Mouse (Mus musculus): ENCODE data around the gene Abcg4. TPM values are rescaled to one million over a fixed set of nuclear protein-coding genes. Genes with fewer than 3 reads are reported as not detected.
A peak's percentile ranks its signal among the peaks of the same experiment; 100 is the strongest.

The Abcg4 gene
- polyA plus RNA-seq, 1 experiment, result 1.2 TPM

DNA sequence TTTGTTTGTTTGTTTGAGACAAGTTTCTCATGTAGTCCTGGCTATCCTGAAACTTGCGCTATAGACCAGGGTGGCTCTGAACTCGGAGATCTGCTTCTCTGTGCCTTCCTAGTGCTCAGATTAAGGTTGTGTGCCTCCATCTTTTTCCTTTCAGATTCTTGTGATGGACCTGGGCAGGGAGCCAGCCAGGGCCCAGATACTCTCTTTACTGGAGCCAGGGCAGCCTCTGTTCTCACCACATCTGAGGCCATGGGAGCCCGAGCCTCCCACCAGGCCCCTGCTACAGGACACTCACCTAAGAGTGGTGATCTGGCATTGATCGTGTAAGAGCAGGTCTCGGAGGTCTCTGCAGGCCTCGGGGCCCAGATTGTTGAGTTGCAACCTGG lies 33.3 kb downstream of the Abcg4 start:
- H3K27ac ChIP-seq (ENCODE audit: control insufficient read depth, insufficient read depth, low read length), result no peak overlapping the region
- WGBS, result 93% methylated on average over 6 of the region's 6 CpGs
- H3K4me3 ChIP-seq (ENCODE audit: control insufficient read depth, insufficient read depth, low read length), result no peak overlapping the region
- no peak for DNase-seq
- no peaks in the 10 kb centered on the region for H3K27me3 ChIP-seq (ENCODE audit: control insufficient read depth, insufficient read depth, low read length)
- H3K36me3 ChIP-seq (ENCODE audit: control insufficient read depth, insufficient read depth, low read length), result no peaks in the 10 kb centered on the region
- peaks cover 31% of the 10 kb centered on the region for H3K4me1 ChIP-seq (replicated peaks; ENCODE audit: control insufficient read depth, insufficient read depth, low read length)
- no peak for TF ChIP-seq POLR2A (IDR thresholded peaks at IDR 0.05; ENCODE audit: control insufficient read depth, extremely low read depth, insufficient read depth, low read length, poor library complexity)
- TF ChIP-seq CTCF (IDR thresholded peaks at IDR 0.05; ENCODE audit: borderline replicate concordance, control insufficient read depth, extremely low read depth, insufficient read depth, low read length, poor library complexity), result no peak

GRCm38 (mm10) chr9:44254508-44255135 lies 33.8 kb downstream of the Abcg4 start:
- TF ChIP-seq POLR2A (IDR thresholded peaks at IDR 0.05; ENCODE audit: control insufficient read depth, extremely low read depth, insufficient read depth, low read length, poor library complexity) (no peak), CTCF (IDR thresholded peaks at IDR 0.05; ENCODE audit: borderline replicate concordance, control insufficient read depth, extremely low read depth, insufficient read depth, low read length, poor library complexity) (no peak)
- H3K36me3 ChIP-seq (ENCODE audit: control insufficient read depth, insufficient read depth, low read length), result no peaks in the 10 kb centered on the region
- no peaks in the 10 kb centered on the region for H3K27me3 ChIP-seq (ENCODE audit: control insufficient read depth, insufficient read depth, low read length)
- peaks cover 36% of the 10 kb centered on the region for H3K4me1 ChIP-seq (replicated peaks; ENCODE audit: control insufficient read depth, insufficient read depth, low read length)
- H3K27ac ChIP-seq (ENCODE audit: control insufficient read depth, insufficient read depth, low read length), result no peak overlapping the region
- DNase-seq, result no peak
- 88% methylated on average over 5 of the region's 5 CpGs for WGBS
- no peak overlapping the region for H3K4me3 ChIP-seq (ENCODE audit: control insufficient read depth, insufficient read depth, low read length)

DNA sequence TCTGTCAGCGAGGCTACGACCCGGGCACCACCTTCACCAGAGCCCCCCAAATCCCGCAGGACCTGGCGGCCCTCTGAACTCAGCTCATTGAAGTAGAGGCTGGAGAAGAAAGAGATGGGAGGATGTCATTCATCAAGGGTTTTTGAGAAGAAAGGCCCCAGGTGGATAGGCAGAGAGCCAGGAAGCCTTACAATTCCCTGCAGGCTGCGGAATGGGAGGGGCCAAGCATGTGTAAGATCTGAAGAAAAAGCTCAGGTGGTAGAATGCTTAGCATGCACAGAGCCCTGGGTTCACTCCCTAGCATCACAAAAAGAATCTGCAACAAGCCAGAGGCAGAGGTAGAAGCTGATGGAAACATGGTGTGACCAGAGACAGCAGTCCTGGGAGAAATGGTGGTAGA lies 35.0 kb downstream of the Abcg4 start:
- TF ChIP-seq POLR2A (IDR thresholded peaks at IDR 0.05; ENCODE audit: control insufficient read depth, extremely low read depth, insufficient read depth, low read length, poor library complexity) (no peak), CTCF (IDR thresholded peaks at IDR 0.05; ENCODE audit: borderline replicate concordance, control insufficient read depth, extremely low read depth, insufficient read depth, low read length, poor library complexity) (no peak)

DNA sequence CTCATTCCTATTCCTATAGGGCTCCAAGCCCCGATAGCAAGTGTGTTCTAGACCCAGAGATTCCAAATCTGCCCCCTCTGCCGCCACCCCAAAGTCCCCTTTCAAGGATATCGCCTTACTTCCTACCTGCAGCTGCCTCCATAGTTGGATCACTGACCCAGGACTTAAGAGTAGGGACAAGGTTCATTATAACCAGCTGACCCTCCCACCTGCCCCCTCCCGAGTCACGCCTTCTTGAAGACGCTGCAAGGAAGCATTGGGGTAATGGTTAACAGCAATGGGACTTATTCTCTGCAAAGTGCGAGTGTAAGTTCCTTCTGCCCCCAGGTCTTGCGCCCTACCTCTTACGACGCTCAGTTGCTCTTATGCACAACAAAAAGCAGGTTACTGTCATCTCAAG lies 37.1 kb downstream of the Abcg4 start, which contains the start of gene Pdzd3:
Gene Pdzd3, minus strand, starts transcription at position 158 of the 400 bp plus-strand sequence.
- peaks cover 45% of the 10 kb centered on the region for H3K4me1 ChIP-seq (replicated peaks; ENCODE audit: control insufficient read depth, insufficient read depth, low read length)
- WGBS, result 95% methylated on average over 10 of the region's 10 CpGs
- no peaks in the 10 kb centered on the region for H3K27me3 ChIP-seq (ENCODE audit: control insufficient read depth, insufficient read depth, low read length)
- TF ChIP-seq POLR2A (IDR thresholded peaks at IDR 0.05; ENCODE audit: control insufficient read depth, extremely low read depth, insufficient read depth, low read length, poor library complexity) (no peak), CTCF (IDR thresholded peaks at IDR 0.05; ENCODE audit: borderline replicate concordance, control insufficient read depth, extremely low read depth, insufficient read depth, low read length, poor library complexity) (no peak)
- H3K27ac ChIP-seq (ENCODE audit: control insufficient read depth, insufficient read depth, low read length), result no peak within 1 kb of the TSS
- H3K4me3 ChIP-seq (ENCODE audit: control insufficient read depth, insufficient read depth, low read length), result no peak within 1 kb of the TSS
- no peaks in the 10 kb centered on the region for H3K36me3 ChIP-seq (ENCODE audit: control insufficient read depth, insufficient read depth, low read length)
- no peak for DNase-seq

More for the DNA sequence above, 35.0 kb downstream of the Abcg4 start:
- Histone ChIP-seq H3K36me3 (ENCODE audit: control insufficient read depth, insufficient read depth, low read length) (no peaks in the 10 kb centered on the region), H3K4me1 (replicated peaks; ENCODE audit: control insufficient read depth, insufficient read depth, low read length) (peaks cover 38% of the 10 kb centered on the region), H3K27me3 (ENCODE audit: control insufficient read depth, insufficient read depth, low read length) (no peaks in the 10 kb centered on the region), H3K27ac (ENCODE audit: control insufficient read depth, insufficient read depth, low read length) (no peak overlapping the region), H3K4me3 (ENCODE audit: control insufficient read depth, insufficient read depth, low read length) (no peak overlapping the region)
- WGBS, result 74% methylated on average over 6 of the region's 6 CpGs
- DNase-seq, result peak; percentile 63

DNA sequence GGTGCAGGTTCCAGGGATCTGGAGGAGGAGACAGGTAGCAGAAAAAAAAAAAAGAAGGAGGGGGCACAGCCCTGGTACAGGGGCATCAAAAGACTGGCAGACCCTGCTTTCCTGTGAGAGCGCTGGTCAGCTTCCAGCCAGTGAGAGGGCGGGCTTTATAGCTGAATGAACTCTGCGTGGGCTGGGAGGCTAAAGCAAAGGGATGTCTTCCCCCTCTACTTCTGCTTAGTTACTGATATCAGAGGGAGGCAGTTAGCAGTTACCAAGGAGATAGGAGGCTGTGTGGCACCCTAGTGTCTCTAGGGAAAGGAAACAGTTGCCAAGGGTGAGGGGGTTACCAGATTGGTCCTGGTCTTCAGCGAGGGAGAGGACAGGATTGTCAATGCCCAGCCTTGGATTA lies 38.0 kb downstream of the Abcg4 start:
- Histone ChIP-seq H3K36me3 (ENCODE audit: control insufficient read depth, insufficient read depth, low read length) (no peaks in the 10 kb centered on the region), H3K4me1 (replicated peaks; ENCODE audit: control insufficient read depth, insufficient read depth, low read length) (peaks cover 41% of the 10 kb centered on the region), H3K27ac (ENCODE audit: control insufficient read depth, insufficient read depth, low read length) (no peak overlapping the region), H3K27me3 (ENCODE audit: control insufficient read depth, insufficient read depth, low read length) (no peaks in the 10 kb centered on the region), H3K4me3 (ENCODE audit: control insufficient read depth, insufficient read depth, low read length) (no peak overlapping the region)
- WGBS, result 72% methylated on average over 4 of the region's 4 CpGs
- DNase-seq, result no peak
- no peak for TF ChIP-seq CTCF (IDR thresholded peaks at IDR 0.05; ENCODE audit: borderline replicate concordance, control insufficient read depth, extremely low read depth, insufficient read depth, low read length, poor library complexity)
- no peak for TF ChIP-seq POLR2A (IDR thresholded peaks at IDR 0.05; ENCODE audit: control insufficient read depth, extremely low read depth, insufficient read depth, low read length, poor library complexity)

DNA sequence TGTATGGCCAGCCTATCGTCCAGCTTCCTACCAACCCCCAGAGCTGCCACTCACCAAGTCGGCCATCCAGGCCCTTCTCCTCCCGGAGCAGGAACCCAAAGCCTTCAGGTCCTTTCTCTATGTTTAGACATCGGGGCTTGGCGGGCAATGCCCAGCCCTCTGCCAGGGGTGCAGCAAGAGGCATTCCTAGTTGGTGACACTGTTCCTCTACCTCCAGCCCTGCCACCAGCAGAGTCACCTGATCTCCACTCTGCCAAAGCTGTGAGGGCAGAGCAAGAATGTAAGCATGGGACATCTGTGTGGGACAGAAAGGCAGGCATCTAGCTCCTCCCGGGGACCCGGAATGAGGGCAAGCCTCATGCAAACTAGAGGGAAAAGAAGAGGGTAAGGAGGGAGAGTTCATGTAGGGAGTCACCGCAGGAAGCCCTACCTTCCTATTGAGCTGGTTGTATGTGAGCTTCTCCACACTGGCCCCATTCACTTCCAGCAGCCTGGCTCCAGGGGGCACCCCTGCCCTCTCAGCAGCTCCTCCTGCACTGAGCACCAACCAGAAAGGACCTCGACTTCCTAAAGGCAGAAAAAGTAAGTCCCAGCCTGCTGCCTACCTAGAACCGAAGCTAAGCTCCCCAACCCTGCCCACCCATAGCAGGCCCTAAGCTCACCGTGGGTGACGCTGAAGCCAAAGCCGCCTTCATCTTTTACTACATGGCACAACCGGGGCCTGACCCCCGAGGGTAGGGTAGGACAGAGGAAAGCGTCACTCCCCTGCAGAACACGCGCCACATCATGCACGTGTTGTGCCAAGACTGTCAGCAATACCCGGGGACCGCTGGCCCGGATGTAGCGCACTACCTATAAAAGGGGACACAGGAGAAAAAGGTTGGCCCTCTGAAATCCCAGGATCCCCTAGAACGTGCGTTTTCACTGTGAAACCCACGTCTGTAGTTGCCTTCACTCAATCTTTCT lies 39.0 kb downstream of the Abcg4 start:
- peak; percentile 88 for DNase-seq
- Histone ChIP-seq H3K27ac (ENCODE audit: control insufficient read depth, insufficient read depth, low read length) (no peak overlapping the region), H3K27me3 (ENCODE audit: control insufficient read depth, insufficient read depth, low read length) (no peaks in the 10 kb centered on the region), H3K4me1 (replicated peaks; ENCODE audit: control insufficient read depth, insufficient read depth, low read length) (peaks cover 36% of the 10 kb centered on the region), H3K36me3 (ENCODE audit: control insufficient read depth, insufficient read depth, low read length) (no peaks in the 10 kb centered on the region), H3K4me3 (ENCODE audit: control insufficient read depth, insufficient read depth, low read length) (peak overlapping the region; percentile 12; the same call in 1 of the 2 replicates)
- WGBS, result 50% methylated on average over 26 of the region's 26 CpGs
- TF ChIP-seq CTCF (IDR thresholded peaks at IDR 0.05; ENCODE audit: borderline replicate concordance, control insufficient read depth, extremely low read depth, insufficient read depth, low read length, poor library complexity) (peak; percentile 78; the same call in 1 of the 2 replicates), POLR2A (IDR thresholded peaks at IDR 0.05; ENCODE audit: control insufficient read depth, extremely low read depth, insufficient read depth, low read length, poor library complexity) (no peak)
